Mouse (Mus musculus) E14TG2a.4 (cell line): ENCODE results near the gene Nrg3.
"Not testable (repeated sequence)": the region's sequence is repeated elsewhere in the genome, so short reads cannot be mapped to it uniquely, and the experiment has no call there.

Source experiments
- H3K27me3 ChIP-seq: 2 replicates; pipeline ENCODE4 v1.6.1; 2014; ENCODE audit warnings: low read length, control low read depth; ENCODE audit not compliant: insufficient read depth
- H3K36me3 ChIP-seq: 2 replicates; pipeline ENCODE4 v1.6.1; 2014; ENCODE audit warnings: low read length, control low read depth; ENCODE audit not compliant: insufficient read depth
- H3K4me1 ChIP-seq: replicated peaks from 2 replicates; pipeline ENCODE4 v1.6.1; 2014; ENCODE audit warnings: low read depth, low read length, control low read depth
- H3K4me3 ChIP-seq: replicated peaks from 2 replicates; pipeline ENCODE4 v1.5.1; 2014; ENCODE audit warnings: mild to moderate bottlenecking, low read length
- H3K9me3 ChIP-seq: 2 replicates; pipeline ENCODE4 v1.6.1; 2014; ENCODE audit warnings: low read length, control low read depth
- CTCF ChIP-seq: conservative IDR thresholded peaks from 2 replicates; pipeline ENCODE4 v1.5.1; 2014; ENCODE audit warnings: low read length
- NANOG ChIP-seq: IDR thresholded peaks from 2 replicates; pipeline ENCODE4 v1.6.1; 2014; ENCODE audit warnings: borderline replicate concordance, low read length, mixed read lengths
- POU5F1 ChIP-seq: IDR thresholded peaks from 2 replicates; pipeline ENCODE4 v1.6.1; 2014; ENCODE audit warnings: low read length, borderline replicate concordance

The Nrg3 gene

GRCm38 (mm10) chr14:38494970-38495369 is 977.9 kb downstream of the Nrg3 start:
- TF ChIP-seq CTCF, result no peak
- TF ChIP-seq POU5F1, result no peak
- no peak for TF ChIP-seq NANOG
- Histone ChIP-seq H3K9me3 (no peaks in the 10 kb centered on the region), H3K4me3 (no peak overlapping the region), H3K36me3 (no peaks in the 10 kb centered on the region), H3K4me1 (no peaks in the 10 kb centered on the region), H3K27me3 (no peaks in the 10 kb centered on the region)

- Histone ChIP-seq H3K36me3 (no peaks in the 10 kb centered on the region), H3K4me3 (no peak overlapping the region), H3K9me3 (peaks cover 9% of the 10 kb centered on the region; the same call in 1 of the 2 replicates), H3K27me3 (no peaks in the 10 kb centered on the region), H3K4me1 (no peaks in the 10 kb centered on the region)
- TF ChIP-seq CTCF (no peak), NANOG (no peak), POU5F1 (no peak)
These were observed 1025.8 kb downstream of the Nrg3 start for GRCm38 (mm10) chr14:38447086-38447485.

GRCm38 (mm10) chr14:38444788-38445187 is 1028.1 kb downstream of the Nrg3 start:
- no peak for TF ChIP-seq POU5F1
- no peak for TF ChIP-seq CTCF
- TF ChIP-seq NANOG, result no peak
- Histone ChIP-seq H3K27me3 (no peaks in the 10 kb centered on the region), H3K4me1 (no peaks in the 10 kb centered on the region), H3K4me3 (no peak overlapping the region), H3K9me3 (no peaks in the 10 kb centered on the region), H3K36me3 (no peaks in the 10 kb centered on the region)

GRCm38 (mm10) chr14:38433793-38434589 is 1038.9 kb downstream of the Nrg3 start:
- Histone ChIP-seq H3K4me1 (no peaks in the 10 kb centered on the region), H3K9me3 (no peaks in the 10 kb centered on the region), H3K36me3 (no peaks in the 10 kb centered on the region), H3K4me3 (no peak overlapping the region), H3K27me3 (no peaks in the 10 kb centered on the region)
- TF ChIP-seq NANOG, result no peak
- no peak for TF ChIP-seq CTCF
- no peak for TF ChIP-seq POU5F1

GRCm38 (mm10) chr14:38374660-38375059 is 1098.2 kb downstream of the Nrg3 start:
- TF ChIP-seq CTCF, result no peak
- no peak for TF ChIP-seq NANOG
- TF ChIP-seq POU5F1, result no peak
- no peak overlapping the region for H3K4me3 ChIP-seq
- no peaks in the 10 kb centered on the region for H3K9me3 ChIP-seq
- no peaks in the 10 kb centered on the region for H3K27me3 ChIP-seq
- H3K4me1 ChIP-seq, result no peaks in the 10 kb centered on the region
- H3K36me3 ChIP-seq, result no peaks in the 10 kb centered on the region

- H3K36me3 ChIP-seq, result no peaks in the 10 kb centered on the region
- peaks cover 11% of the 10 kb centered on the region; the same call in 1 of the 2 replicates for H3K9me3 ChIP-seq
- H3K4me1 ChIP-seq, result no peaks in the 10 kb centered on the region
- no peak for TF ChIP-seq POU5F1
- no peak for TF ChIP-seq CTCF
- no peak for TF ChIP-seq NANOG
- H3K4me3 ChIP-seq, result no peak overlapping the region
- H3K27me3 ChIP-seq, result no peaks in the 10 kb centered on the region
These were observed 1131.9 kb downstream of the Nrg3 start for GRCm38 (mm10) chr14:38340967-38341366.

GRCm38 (mm10) chr14:38322841-38323240 is 1150.0 kb downstream of the Nrg3 start:
- peaks cover 70% of the 10 kb centered on the region for H3K9me3 ChIP-seq
- H3K27me3 ChIP-seq, result not testable (repeated sequence)

GRCm38 (mm10) chr14:38320619-38321340 is 1152.1 kb downstream of the Nrg3 start:
- Histone ChIP-seq H3K4me3 (no peak overlapping the region), H3K36me3 (peaks cover 8% of the 10 kb centered on the region; the same call in 1 of the 2 replicates), H3K9me3 (peaks cover 86% of the 10 kb centered on the region), H3K4me1 (no peaks in the 10 kb centered on the region), H3K27me3 (no peaks in the 10 kb centered on the region)
- TF ChIP-seq CTCF, result no peak
- TF ChIP-seq POU5F1, result no peak
- no peak; the same call in 1 of the 2 replicates for TF ChIP-seq NANOG

More at GRCm38 (mm10) chr14:38322841-38323240, 1150.0 kb downstream of the Nrg3 start:
- H3K4me3 ChIP-seq, H3K36me3 ChIP-seq, H3K4me1 ChIP-seq: not testable (repeated sequence)
